Mouse (Mus musculus) lung, postnatal 25 days (tissue): ENCODE results near the gene Umodl1.

Source experiments
- DNase-seq: peaks from one replicate; pipeline ENCODE4 v3.0.0; 2022; ENCODE audit warnings: low spot score

Gene Umodl1

DNA sequence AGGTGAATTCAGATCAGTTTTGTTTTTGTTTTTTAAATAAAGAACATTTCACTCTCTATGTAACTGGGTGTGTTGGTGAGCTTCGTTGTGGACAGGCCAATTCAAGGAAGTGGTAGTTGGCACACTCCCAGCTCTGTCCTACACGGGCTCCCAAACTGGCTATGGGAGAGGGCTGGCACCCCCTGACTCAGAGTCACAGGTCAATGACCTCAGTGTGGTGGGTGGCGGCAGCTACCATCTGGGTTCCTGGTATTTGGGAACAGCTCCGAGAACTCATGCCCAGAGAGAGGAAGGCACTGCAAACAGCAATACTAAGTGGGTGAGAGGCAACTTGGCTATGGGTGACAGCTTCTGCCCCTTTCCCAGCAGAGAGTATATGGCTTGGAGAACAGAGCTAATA is 83.9 kb downstream of the Umodl1 start:
- peak; percentile 65 for DNase-seq

DNA sequence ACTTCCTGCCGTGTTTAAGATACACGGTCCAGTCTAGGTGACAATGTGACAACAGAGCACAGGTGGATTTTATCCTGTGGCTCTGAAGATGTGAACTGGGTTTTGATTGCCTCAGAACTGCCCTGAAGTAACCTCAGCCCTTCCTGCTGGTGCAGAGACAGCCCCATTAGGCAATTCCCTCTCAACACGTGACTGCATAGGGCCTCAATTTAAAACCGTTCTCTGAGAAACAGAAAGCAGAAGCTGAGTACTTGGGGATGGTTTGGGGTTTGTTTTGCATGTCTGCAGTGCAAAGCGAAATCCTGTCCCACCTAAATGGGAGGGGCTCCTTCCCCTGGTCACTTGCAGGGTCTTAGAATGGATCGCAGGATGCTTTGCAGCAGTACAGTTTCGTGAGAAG is 85.2 kb downstream of the Umodl1 start:
- DNase-seq = peak; percentile 76

- no peak for DNase-seq
Observed at GRCm38 (mm10) chr17:31040421-31040820, 86.0 kb downstream of the Umodl1 start.

- DNase-seq = no peak
Observed at GRCm38 (mm10) chr17:31042751-31043150, 88.3 kb downstream of the Umodl1 start.

GRCm38 (mm10) chr17:31057151-31057890 is 102.9 kb downstream of the Umodl1 start, which contains the start of gene Abcg1:
Gene Abcg1, plus strand, starts transcription at chr17:31057675.
- no peak for DNase-seq

- no peak for DNase-seq
Observed at GRCm38 (mm10) chr17:31057891-31058744, 103.7 kb downstream of the Umodl1 start.

DNA sequence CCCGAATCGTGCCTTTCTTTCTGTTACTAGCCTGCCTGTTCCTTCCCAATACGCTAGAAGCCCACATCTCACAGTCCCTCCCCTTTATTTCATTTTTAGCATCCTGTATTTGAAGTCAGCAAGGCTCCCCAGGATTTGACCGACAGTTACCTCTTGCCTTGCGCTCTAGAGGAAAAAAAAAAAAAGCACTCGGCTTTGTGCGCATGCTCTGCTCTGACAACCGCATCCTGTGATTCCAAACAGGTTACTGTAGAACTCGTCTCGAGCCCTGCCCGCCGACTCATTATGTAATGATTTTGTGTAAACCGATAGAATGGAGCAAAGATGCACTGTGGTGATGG is 104.3 kb downstream of the Umodl1 start:
- DNase-seq = peak; percentile 75

- no peak for DNase-seq
Observed at GRCm38 (mm10) chr17:31060196-31060587, 105.8 kb downstream of the Umodl1 start.
